Mouse (Mus musculus): Measurements from ENCODE around the gene Psmd4. TPM values are rescaled to one million over a fixed set of nuclear protein-coding genes. Genes with fewer than 3 reads are reported as not detected.
"Not testable (repeated sequence)": the region's sequence is repeated elsewhere in the genome, so short reads cannot be mapped to it uniquely, and the experiment has no call there.

The Psmd4 gene
- total RNA-seq, 2 experiments from 2014 or later: 111 to 112 TPM

DNA sequence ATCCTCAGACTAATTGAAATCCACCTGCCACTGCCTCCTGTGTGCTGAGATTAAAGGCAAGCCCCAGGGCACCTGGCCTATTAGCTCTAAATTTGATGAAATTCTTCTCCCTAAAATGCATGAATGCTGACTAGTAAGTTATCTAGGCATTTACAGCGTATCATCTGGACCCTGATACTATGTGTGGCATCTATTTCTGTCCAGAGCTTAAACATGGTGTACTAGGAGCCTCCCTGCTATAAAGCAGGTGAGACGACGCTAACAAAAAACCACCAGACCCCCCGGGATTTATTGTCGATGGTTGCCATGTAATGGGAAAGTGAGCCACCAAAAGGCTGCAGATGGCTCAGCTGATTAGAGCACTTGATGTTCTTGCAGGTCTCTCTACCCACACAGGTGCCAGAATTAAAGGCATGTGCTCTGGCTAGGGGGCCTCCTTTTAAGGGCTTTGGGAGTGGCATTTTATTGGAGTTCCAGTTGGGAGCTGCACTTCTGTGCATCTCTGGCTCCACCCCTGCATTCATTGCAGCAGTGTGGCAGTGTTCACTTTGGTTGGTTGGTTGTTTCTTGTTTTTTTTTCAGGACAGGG lies 15.3 kb downstream of the Psmd4 start:
- ATAC-seq (replicated peaks; ENCODE audit: low FRiP score, poor library complexity, severe bottlenecking): no peak

DNA sequence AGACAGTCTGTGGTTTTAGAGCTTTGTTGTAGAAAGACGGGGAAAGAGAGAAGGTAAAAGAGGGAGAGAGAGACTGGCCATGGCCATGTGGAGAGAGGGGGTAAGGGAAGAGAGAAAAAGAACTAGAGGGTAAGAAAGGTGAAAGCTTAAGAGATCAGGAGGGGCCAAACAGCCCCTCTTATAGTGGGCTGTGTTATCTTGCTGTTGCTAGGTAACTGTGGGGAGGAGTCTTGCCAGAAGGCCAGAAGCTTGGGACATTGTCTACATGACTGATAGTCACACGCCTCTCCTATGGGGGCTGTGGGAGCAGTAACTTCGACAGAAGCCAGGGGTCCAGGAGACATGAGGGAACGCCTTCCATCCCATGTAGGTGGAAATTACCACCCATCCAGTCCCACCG lies 17.2 kb downstream of the Psmd4 start:
- ATAC-seq (replicated peaks; ENCODE audit: low FRiP score, poor library complexity, severe bottlenecking): no peak

DNA sequence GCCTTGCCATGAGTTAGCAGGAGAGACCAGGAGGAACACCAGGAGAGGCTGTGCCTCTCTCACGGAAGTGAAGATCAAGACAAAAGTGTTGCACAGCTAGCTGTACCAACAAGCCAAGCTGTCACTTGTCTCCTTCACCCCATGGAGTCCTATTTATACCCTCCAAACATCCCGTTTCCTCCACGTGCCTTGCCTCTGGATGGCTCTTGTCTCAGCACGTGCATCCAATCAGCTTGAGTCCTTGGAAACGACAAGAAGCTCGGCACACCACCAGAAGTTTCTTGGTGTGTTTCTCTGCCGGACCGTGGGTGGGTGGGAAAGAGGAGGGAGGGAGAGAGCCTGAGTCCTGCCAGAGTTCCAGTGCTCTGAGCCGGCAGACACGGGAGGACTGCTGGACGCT lies 17.9 kb downstream of the Psmd4 start:
- ATAC-seq (replicated peaks; ENCODE audit: low FRiP score, poor library complexity, severe bottlenecking): no peak

DNA sequence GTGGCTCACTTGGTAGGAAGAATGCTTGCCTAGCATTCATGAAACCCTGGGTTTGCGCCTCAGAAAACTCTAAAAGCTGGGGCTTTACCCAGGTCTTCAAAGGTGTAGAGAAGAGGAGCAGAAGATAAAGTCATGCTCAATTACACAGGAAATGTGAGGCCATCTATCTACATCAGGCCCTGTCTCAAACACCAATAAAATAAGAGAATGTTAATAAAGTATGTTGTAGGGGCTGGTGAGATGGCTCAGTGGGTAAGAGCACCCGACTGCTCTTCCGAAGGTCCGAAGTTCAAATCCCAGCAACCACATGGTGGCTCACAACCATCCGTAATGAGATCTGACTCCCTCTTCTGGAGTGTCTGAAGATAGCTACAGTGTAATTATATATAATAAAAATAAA lies 21.5 kb downstream of the Psmd4 start:
- ATAC-seq (replicated peaks; ENCODE audit: low FRiP score, poor library complexity, severe bottlenecking): not testable (repeated sequence)

DNA sequence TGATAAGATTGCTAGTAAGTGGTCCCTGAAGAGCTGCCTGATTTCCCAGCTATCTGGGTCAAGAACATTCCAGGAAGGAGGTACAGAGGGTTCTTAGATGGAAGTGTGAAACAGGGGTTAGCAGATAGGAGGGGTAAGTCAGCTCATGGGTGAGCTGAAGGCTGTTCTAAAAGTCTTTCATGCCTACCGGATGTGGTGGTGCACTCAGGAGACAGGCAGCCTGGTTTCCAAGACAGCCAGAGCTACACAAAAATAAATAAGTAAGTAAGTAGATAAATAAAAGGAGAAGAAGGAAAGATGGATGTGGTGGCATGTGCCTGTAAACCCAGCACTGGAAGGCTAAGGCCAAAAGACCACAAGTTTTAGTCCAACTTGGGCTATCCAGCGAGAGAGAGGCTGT lies 23.7 kb downstream of the Psmd4 start:
- ATAC-seq (replicated peaks; ENCODE audit: low FRiP score, poor library complexity, severe bottlenecking): no peak

DNA sequence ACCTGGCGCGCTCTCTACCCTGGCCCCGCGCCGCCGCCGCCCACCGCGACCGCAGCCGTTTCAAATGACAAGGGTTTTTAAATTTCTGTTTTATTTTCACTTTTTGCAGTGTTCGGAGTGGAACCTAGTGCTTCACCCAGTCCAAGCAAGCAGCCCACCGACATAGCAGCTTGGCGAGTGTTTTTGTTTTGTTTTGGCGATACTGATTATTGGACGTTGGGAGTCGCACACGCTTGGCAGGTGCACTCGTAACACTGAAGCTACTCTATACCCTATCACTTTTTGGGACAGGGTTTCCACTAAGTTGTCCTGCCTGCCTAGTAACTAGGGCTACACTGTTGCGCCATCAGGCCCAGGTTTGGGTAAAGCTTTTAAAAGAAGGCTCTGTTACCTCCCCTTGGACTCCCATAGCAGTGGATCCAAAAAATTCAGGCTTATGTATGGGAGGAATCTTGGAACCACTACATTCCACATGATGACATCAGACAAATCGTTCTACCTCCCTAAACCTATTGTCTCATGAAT lies 25.8 kb downstream of the Psmd4 start:
- no peak for ATAC-seq (replicated peaks; ENCODE audit: low FRiP score, poor library complexity, severe bottlenecking)

DNA sequence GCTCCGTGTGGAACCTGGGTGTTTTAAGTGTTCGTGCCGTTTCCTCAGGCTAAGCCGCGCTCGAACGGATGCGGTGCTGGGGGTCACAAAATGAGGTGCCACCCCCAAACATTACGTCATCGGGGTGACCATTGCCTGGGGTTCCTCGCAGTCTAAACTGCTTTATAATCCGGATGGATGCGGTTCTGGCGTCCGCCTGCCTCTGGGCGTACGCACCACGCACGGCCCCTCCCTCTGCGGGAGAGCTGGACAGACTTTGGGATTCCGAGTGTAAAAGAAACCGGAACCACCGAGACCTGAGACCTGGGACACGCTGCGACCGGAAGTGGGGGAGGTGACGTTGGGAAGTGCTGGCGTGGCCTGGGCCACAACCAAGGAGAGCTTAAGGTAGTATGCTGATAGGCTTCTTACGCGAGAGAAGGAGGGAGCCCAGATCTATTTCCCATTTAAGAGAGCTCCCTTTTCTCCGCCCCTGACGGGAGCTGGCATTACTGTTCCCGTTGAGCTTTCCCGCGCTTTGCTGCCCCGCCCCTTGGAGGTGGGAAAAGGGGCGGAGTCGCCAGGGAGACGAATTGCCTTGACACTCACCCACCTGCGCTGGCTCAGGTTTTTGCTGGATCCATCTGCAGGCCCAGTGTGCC lies 26.4 kb downstream of the Psmd4 start:
- ATAC-seq (replicated peaks; ENCODE audit: low FRiP score, poor library complexity, severe bottlenecking): peak; percentile 70

DNA sequence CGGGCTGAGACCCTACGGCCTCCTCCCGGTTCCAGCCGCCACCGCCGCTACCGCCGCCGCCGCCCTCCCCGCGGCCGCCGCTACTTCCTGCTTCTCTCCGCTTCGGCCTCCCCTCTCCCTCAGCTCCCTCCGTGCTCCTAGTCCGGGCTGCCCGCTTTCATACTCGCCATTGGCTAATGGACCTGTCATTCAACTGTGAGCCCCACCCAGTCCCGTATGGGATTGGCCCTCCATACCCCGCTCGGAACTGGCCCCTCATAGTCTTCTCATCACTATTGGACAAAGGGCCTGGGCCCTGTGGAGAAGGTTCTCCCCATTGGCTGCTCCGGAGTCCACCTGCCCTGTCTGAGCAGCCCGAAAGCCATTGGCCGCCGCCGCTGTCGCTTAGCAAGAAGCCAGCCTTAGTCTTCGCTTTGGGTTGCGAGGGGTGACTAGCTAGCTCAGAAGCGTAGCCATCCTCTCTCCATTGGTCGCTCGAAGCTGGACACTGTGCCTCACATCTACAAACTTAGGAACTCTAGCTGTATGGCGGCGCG lies 27.0 kb downstream of the Psmd4 start, which contains the start of gene Zfp687:
Zfp687 (minus strand) TSS at position 112 of the 536 bp plus-strand sequence.
- peak; percentile 86 for ATAC-seq (replicated peaks; ENCODE audit: low FRiP score, poor library complexity, severe bottlenecking)

DNA sequence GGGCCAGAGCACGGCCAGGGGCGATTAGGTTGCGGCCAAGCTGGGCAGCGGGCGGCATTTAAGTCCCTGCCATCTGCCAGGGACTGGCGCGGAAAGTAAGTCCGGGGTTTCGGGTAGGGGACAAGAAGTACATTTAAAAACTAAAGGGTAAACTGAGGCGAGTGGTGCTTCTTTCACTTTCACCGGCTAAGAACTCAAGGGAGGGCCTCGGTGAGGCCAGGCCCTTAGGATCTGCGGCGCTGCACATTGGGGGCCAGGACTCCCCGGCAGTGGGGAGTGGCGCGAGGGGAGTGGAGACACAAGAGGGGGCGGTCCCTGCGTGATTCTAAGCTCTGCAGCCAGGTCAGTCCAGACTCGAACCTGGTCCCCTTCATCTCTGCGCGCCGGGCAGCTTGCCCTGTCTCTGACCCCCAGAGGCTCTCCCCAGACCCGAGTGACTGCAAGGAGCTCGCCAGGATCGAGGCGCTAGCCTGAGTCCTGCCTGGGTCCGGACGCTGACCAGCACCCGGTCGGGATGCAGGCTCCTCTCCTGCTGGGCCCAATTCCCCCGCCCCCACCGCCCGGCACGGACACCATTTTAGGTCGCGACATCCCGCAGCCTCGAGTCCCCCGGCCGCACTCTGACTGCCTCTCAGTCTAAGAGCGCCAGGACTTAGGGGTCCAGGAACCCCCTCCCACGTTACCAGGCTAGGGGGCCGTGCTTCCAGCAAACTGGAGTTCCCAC lies 27.8 kb downstream of the Psmd4 start:
- ATAC-seq (replicated peaks; ENCODE audit: low FRiP score, poor library complexity, severe bottlenecking): peak; percentile 27

DNA sequence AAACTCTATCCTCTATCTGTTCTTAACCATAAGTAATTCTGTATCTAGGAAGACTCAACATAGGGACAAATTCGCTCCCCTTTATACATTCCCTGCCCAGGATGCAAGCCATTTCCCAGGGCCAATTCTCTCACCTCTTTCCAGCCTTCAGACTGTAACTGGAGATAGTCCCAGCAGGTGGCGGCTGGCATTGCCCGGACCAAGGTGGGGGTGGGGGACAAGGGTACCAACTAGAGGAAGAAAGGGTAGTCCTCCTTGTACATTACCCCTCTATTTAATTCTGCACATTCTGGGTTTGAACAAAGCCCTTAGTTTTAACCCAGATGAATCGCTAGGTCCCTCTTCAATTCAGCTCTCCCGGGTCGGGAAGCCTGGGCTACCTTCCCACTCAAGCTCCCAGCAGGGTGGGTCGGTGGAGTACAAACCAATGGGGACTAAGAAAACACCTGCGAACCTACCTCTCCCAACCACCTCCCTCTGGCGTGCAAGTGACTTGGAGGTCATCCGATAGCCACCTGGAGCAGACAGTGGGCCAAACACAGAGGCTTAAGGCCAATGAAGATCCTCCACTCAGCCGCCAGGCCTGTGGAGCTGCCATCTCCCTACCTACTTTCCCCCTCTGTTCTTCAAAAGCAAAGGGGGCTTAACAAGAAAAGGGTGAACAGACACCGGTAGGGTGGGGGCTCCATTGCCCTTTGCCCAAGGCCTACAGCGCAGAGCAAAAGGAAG lies 28.6 kb downstream of the Psmd4 start:
- ATAC-seq (replicated peaks; ENCODE audit: low FRiP score, poor library complexity, severe bottlenecking): no peak

DNA sequence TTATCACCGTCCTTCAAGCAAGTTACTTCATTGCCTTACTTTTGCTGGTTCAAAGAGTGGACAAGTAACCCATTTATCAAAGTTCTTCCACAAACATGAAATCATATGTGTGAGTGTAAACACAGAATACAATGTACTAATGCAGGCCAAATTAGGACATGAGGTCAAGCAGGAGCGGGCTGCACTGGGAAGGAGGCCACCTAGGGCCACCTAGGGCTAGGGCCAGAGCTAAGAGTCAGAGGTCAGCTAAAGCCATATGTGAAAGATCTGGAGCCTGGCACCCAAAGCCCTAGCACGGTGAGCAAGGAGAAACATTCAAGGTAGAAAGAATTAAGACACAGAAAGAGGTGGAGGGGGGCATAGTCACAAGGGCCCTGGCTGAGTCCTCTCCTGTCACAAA lies 29.4 kb downstream of the Psmd4 start:
- no peak for ATAC-seq (replicated peaks; ENCODE audit: low FRiP score, poor library complexity, severe bottlenecking)

DNA sequence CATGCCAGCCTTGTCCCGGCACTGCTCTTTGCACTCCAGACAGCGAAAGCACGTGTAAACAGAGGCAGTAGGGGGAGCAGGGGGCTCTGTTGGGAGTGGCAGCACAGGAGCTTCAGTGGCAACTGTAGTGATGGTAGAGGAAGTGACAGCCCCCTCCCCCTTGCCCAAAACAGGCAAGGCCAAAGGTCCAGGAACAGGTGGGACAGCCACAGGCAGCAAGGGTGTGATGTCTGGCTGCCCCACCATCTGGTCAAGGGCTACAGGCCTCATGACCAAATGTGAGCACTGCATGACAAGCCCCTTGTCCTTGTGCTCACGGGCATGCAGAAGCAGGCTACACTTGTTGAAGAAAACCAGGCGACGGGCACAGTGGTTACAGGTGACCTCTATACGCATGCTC lies 32.0 kb downstream of the Psmd4 start:
- no peak for ATAC-seq (replicated peaks; ENCODE audit: low FRiP score, poor library complexity, severe bottlenecking)

DNA sequence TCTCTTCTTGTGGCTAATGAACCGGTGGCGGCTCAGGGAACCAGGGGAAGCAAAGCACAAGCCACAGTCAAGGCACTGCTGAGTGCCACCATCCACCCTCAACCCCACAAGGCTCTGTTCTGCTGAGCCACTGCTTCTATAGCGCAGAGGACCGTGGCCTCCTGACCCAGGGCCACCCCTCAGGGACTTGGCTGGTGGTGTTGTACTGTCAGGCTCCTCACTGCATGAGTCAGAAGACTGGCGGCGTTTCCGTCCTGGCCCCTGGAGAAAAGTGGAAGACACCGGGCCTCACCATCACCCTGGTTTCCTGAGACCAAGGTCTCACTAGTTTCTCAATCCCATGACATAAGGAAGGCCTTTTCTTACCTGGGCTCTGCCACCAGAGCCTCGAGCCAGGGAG lies 34.7 kb downstream of the Psmd4 start:
- no peak for ATAC-seq (replicated peaks; ENCODE audit: low FRiP score, poor library complexity, severe bottlenecking)

DNA sequence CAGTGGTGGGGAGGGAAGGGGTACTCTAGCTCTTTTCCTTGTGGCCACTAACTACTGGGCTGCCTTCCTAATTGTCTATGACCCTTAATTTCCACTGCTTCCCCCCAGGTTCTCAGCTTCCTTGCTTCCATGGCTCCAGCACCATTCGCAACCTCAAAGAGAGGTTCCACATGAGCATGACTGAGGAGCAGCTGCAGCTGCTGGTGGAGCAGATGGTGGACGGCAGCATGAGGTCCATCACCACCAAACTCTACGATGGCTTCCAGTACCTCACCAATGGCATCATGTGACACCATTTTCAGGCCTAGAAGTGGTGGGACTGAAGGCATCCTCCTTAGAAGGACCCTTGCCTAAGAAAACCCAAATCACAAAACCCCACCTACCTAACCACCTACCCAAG lies 36.8 kb downstream of the Psmd4 start:
- no peak for ATAC-seq (replicated peaks; ENCODE audit: low FRiP score, poor library complexity, severe bottlenecking)

DNA sequence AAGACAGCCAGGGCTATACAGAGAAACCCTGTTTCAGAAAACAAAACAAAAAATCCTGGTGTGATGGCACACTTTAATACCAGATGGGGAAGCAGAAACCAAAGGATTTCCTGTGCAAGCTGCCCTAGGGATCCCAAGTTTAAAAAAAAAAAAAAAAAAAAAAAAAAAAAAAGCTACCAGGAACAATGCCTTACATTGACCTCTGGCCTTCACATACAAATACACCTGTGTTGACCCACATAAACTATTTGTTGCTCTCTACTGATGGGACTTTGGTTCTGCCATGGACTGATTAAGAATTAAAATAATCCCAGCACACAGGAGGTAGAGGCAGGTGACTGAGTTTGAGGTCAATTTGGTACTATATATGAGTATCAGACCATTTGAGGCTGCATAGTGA lies 39.1 kb downstream of the Psmd4 start:
- no peak for ATAC-seq (replicated peaks; ENCODE audit: low FRiP score, poor library complexity, severe bottlenecking)

DNA sequence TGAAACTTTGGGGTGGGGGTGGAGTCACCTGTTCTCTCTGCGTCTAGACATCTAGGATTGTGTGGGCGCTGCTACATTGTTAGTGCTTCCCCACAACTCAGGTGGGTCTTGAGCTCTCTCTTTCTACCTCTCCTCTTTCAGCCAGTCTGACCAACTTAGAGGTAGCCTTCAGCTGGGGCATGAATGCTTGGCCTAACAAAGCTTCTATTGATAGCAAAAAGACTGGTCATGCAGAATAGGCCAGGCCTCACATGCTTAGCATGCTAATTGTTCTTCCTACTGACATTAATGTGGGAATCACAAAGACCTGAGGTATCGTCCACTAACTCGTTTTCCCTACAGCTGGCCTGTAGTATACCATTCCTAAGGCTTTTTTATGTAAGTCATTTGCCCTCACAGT lies 39.8 kb downstream of the Psmd4 start:
- ATAC-seq (replicated peaks; ENCODE audit: low FRiP score, poor library complexity, severe bottlenecking): no peak

DNA sequence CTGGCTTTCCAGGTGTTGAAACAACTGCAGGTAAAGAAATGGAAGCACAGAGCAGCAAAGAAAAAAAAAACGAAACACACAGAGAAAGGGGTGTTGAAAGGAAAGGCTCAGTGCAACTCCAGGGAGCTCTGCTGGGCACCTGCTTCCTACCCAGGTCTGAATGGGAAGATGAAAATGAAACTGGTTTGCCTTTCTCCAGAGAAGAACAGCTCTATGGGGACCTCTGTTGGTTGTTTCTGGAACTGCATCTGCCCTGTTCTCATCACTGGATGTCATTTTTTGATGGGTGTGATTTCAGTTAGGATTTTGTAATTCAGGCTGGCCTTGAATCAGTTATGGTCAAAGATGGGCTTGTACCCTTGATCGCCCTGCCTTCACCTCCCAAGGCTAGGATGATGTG lies 45.5 kb downstream of the Psmd4 start:
- ATAC-seq (replicated peaks; ENCODE audit: low FRiP score, poor library complexity, severe bottlenecking): peak; percentile 83

DNA sequence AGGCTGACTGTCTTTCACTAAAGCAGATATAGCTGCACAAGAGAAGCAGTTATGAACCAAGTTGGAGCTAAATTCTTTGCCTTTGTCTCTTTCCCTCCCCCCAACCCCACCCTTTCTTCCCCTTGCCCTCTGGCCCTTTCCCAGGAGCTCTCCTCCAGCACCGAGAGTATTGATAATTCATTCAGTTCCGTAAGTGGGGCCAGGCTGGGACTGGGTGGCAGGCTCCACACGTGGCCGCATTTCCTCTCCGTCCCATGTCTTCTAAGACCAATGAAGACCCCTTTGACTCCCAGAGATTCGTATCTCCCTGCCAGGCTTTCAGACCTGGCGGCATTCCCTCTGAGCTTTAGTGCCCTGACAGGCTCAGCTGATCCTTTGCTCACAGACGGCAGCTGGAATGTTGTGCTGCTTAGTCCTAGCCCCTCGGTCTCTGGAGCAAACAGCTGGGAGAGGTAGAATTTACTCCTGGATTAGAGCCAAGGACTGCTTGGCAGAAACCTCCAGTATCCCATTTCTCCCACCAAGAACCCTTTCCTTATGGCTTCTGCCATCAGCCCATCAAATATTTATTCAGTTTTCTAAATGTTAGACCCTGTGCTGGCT lies 53.2 kb downstream of the Psmd4 start:
- ATAC-seq (replicated peaks; ENCODE audit: low FRiP score, poor library complexity, severe bottlenecking): no peak

DNA sequence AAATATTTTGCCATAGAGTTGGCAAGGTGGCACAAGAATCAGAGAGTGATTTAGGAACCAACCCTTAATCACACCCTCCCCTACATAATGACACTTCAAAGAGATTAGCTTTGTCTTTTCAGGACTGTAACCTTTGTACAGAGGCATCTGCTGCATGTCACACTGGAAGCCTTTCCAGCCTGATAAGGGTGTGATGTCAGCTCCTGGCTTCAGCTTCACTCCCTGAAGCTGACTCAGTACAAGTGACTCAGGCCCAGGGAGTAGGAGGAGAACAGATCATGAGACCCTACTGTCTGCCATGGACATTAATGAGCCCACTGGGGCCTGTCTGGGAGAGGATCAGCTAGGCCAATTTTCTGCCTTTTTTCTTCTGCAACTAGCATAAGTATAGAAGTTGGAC lies 54.8 kb downstream of the Psmd4 start:
- 0 out of 2 replicates have a peak, but pooled peaks have one; percentile 39 for ATAC-seq (replicated peaks; ENCODE audit: low FRiP score, poor library complexity, severe bottlenecking)

DNA sequence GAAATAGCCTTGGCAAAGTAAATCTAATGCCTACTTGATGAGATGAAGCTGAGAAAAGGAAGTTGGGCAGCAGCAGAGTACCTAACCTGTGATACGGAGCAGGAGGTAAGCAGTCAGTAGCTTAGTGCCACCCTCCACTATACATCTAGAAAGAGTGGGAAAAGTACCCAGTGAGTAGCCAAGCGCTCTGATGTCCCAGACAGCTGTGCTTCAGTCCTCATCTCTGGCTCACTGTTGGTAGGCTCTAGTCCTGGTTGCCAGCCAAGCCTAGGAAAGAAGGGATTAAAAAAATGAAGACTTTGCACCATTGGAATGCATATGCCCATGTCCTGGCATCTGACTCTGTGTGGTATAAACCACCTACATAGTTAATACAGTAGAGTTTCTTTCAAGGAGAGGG lies 56.9 kb downstream of the Psmd4 start:
- ATAC-seq (replicated peaks; ENCODE audit: low FRiP score, poor library complexity, severe bottlenecking): no peak

Measured in erythroid progenitor cell, adult 5-6 weeks (primary cell).